Mouse (Mus musculus): ENCODE data around the gene Tmem69. TPM values are rescaled to one million over a fixed set of nuclear protein-coding genes. Genes with fewer than 3 reads are reported as not detected.

The Tmem69 gene
- polyA plus RNA-seq (2014; fragmentation: Nextera tagmentation; extraction: Ambion mirVana): 33.8 and 37.7 TPM in 2 replicates

GRCm38 (mm10) chr4:116555413-116556300 is at the start of gene Tmem69:
Gene Tmem69 (minus strand): TSS chr4:116555936.
- Histone ChIP-seq H3K9me3 (replicated peaks; ENCODE audit: control insufficient read depth, low read length) (no peaks in the 10 kb centered on the region), H3K4me2 (ENCODE audit: low read depth, low read length) (peak within 1 kb of the TSS; percentile 69), H3K27me3 (ENCODE audit: control insufficient read depth, insufficient read depth, low read length) (no peaks in the 10 kb centered on the region), H3K27ac (replicated peaks; ENCODE audit: low read depth, low read length) (0 out of 2 replicates have a peak within 1 kb of the TSS, but pooled peaks have one; percentile 16), H3K9ac (replicated peaks; ENCODE audit: low read length) (peak within 1 kb of the TSS; percentile 71), H3K4me3 (ENCODE audit: low read depth, low read length) (peak within 1 kb of the TSS; percentile 80), H3K36me3 (replicated peaks; ENCODE audit: control insufficient read depth, insufficient read depth, low read depth, low read length) (no peaks in the 10 kb centered on the region), H3K4me1 (ENCODE audit: control insufficient read depth, insufficient read depth, low read length) (no peaks in the 10 kb centered on the region)
- DNase-seq (ENCODE audit: low spot score) (peak; percentile 90), ATAC-seq (replicated peaks; ENCODE audit: insufficient number of reproducible peaks, low FRiP score, low TSS enrichment, low read depth) (no peak)
- WGBS: 5% methylated on average over 23 of the region's 23 CpGs

GRCm38 (mm10) chr4:116596978-116597881 is 41.5 kb upstream of the Tmem69 start:
- no peaks in the 10 kb centered on the region for H3K27me3 ChIP-seq (ENCODE audit: control insufficient read depth, insufficient read depth, low read length)

GRCm38 (mm10) chr4:116596379-116596778 is 40.6 kb upstream of the Tmem69 start, which contains the start of gene Ccdc17:
Gene Ccdc17 (plus strand): TSS chr4:116596654.
- no peaks in the 10 kb centered on the region for H3K4me1 ChIP-seq (ENCODE audit: control insufficient read depth, insufficient read depth, low read length)
- H3K27me3 ChIP-seq (ENCODE audit: control insufficient read depth, insufficient read depth, low read length): no peaks in the 10 kb centered on the region
- H3K27ac ChIP-seq (replicated peaks; ENCODE audit: low read depth, low read length): no peak within 1 kb of the TSS
- H3K4me2 ChIP-seq (ENCODE audit: low read depth, low read length): peak within 1 kb of the TSS; percentile 84
- no peak for DNase-seq (ENCODE audit: low spot score)
- WGBS: 23% methylated on average over 5 of the region's 5 CpGs
- H3K9ac ChIP-seq (replicated peaks; ENCODE audit: low read length): peak within 1 kb of the TSS; percentile 69
- peaks cover 3% of the 10 kb centered on the region for H3K36me3 ChIP-seq (replicated peaks; ENCODE audit: control insufficient read depth, insufficient read depth, low read depth, low read length)
- peak within 1 kb of the TSS; percentile 59 for H3K4me3 ChIP-seq (ENCODE audit: low read depth, low read length)
- no peak for ATAC-seq (replicated peaks; ENCODE audit: insufficient number of reproducible peaks, low FRiP score, low TSS enrichment, low read depth)
- H3K9me3 ChIP-seq (replicated peaks; ENCODE audit: control insufficient read depth, low read length): no peaks in the 10 kb centered on the region

More at GRCm38 (mm10) chr4:116596978-116597881, 41.5 kb upstream of the Tmem69 start:
- peak overlapping the region; percentile 52; the same call in 1 of the 2 replicates for H3K27ac ChIP-seq (replicated peaks; ENCODE audit: low read depth, low read length)
- ATAC-seq (replicated peaks; ENCODE audit: insufficient number of reproducible peaks, low FRiP score, low TSS enrichment, low read depth) (peak; percentile 89), DNase-seq (ENCODE audit: low spot score) (peak; percentile 93)
- WGBS: under 1% methylated on average over 50 of the region's 50 CpGs
- H3K36me3 ChIP-seq (replicated peaks; ENCODE audit: control insufficient read depth, insufficient read depth, low read depth, low read length): peaks cover 4% of the 10 kb centered on the region
- H3K9ac ChIP-seq (replicated peaks; ENCODE audit: low read length): peak overlapping the region; percentile 69
- H3K4me3 ChIP-seq (ENCODE audit: low read depth, low read length): peak overlapping the region; percentile 59
- peak overlapping the region; percentile 84 for H3K4me2 ChIP-seq (ENCODE audit: low read depth, low read length)
- H3K9me3 ChIP-seq (replicated peaks; ENCODE audit: control insufficient read depth, low read length): no peaks in the 10 kb centered on the region
- no peaks in the 10 kb centered on the region for H3K4me1 ChIP-seq (ENCODE audit: control insufficient read depth, insufficient read depth, low read length)

- no peak overlapping the region for H3K4me3 ChIP-seq (ENCODE audit: low read depth, low read length)
- no peaks in the 10 kb centered on the region for H3K4me1 ChIP-seq (ENCODE audit: control insufficient read depth, insufficient read depth, low read length)
- no peak overlapping the region for H3K9ac ChIP-seq (replicated peaks; ENCODE audit: low read length)
- no peaks in the 10 kb centered on the region for H3K27me3 ChIP-seq (ENCODE audit: control insufficient read depth, insufficient read depth, low read length)
- no peak overlapping the region for H3K4me2 ChIP-seq (ENCODE audit: low read depth, low read length)
- 78% methylated on average over 8 of the region's 8 CpGs for WGBS
- no peak overlapping the region for H3K27ac ChIP-seq (replicated peaks; ENCODE audit: low read depth, low read length)
- H3K36me3 ChIP-seq (replicated peaks; ENCODE audit: control insufficient read depth, insufficient read depth, low read depth, low read length): peaks cover 8% of the 10 kb centered on the region
- ATAC-seq (replicated peaks; ENCODE audit: insufficient number of reproducible peaks, low FRiP score, low TSS enrichment, low read depth) (no peak), DNase-seq (ENCODE audit: low spot score) (no peak)
- H3K9me3 ChIP-seq (replicated peaks; ENCODE audit: control insufficient read depth, low read length): no peaks in the 10 kb centered on the region
Observed at GRCm38 (mm10) chr4:116595793-116596192, 40.1 kb upstream of the Tmem69 start.

GRCm38 (mm10) chr4:116558151-116558882 is 2.6 kb upstream of the Tmem69 start:
- no peaks in the 10 kb centered on the region for H3K9me3 ChIP-seq (replicated peaks; ENCODE audit: control insufficient read depth, low read length)
- H3K4me2 ChIP-seq (ENCODE audit: low read depth, low read length): peak overlapping the region; percentile 68
- 7% methylated on average over 15 of the region's 15 CpGs for WGBS
- no peaks in the 10 kb centered on the region for H3K4me1 ChIP-seq (ENCODE audit: control insufficient read depth, insufficient read depth, low read length)
- peak overlapping the region; percentile 80 for H3K4me3 ChIP-seq (ENCODE audit: low read depth, low read length)
- H3K9ac ChIP-seq (replicated peaks; ENCODE audit: low read length): peak overlapping the region; percentile 84
- H3K27me3 ChIP-seq (ENCODE audit: control insufficient read depth, insufficient read depth, low read length): no peaks in the 10 kb centered on the region
- ATAC-seq (replicated peaks; ENCODE audit: insufficient number of reproducible peaks, low FRiP score, low TSS enrichment, low read depth) (no peak), DNase-seq (ENCODE audit: low spot score) (peak; percentile 11)
- H3K36me3 ChIP-seq (replicated peaks; ENCODE audit: control insufficient read depth, insufficient read depth, low read depth, low read length): no peaks in the 10 kb centered on the region
- no peak overlapping the region; the same call in 1 of the 2 replicates for H3K27ac ChIP-seq (replicated peaks; ENCODE audit: low read depth, low read length)

GRCm38 (mm10) chr4:116557306-116558121 is 1.8 kb upstream of the Tmem69 start, which contains the start of gene Gpbp1l1:
Gene Gpbp1l1 (plus strand): TSS chr4:116557658.
- Histone ChIP-seq H3K4me2 (ENCODE audit: low read depth, low read length) (peak within 1 kb of the TSS; percentile 69), H3K4me1 (ENCODE audit: control insufficient read depth, insufficient read depth, low read length) (no peaks in the 10 kb centered on the region), H3K27ac (replicated peaks; ENCODE audit: low read depth, low read length) (peak within 1 kb of the TSS; percentile 86), H3K36me3 (replicated peaks; ENCODE audit: control insufficient read depth, insufficient read depth, low read depth, low read length) (no peaks in the 10 kb centered on the region), H3K9me3 (replicated peaks; ENCODE audit: control insufficient read depth, low read length) (no peaks in the 10 kb centered on the region), H3K4me3 (ENCODE audit: low read depth, low read length) (peak within 1 kb of the TSS; percentile 80), H3K9ac (replicated peaks; ENCODE audit: low read length) (peak within 1 kb of the TSS; percentile 84), H3K27me3 (ENCODE audit: control insufficient read depth, insufficient read depth, low read length) (no peaks in the 10 kb centered on the region)
- WGBS: under 1% methylated on average over 69 of the region's 78 CpGs
- DNase-seq (ENCODE audit: low spot score) (peak; percentile 97), ATAC-seq (replicated peaks; ENCODE audit: insufficient number of reproducible peaks, low FRiP score, low TSS enrichment, low read depth) (peak; percentile 95)
